Mouse (Mus musculus): ENCODE data around the gene Coq8a. TPM values are rescaled to one million over a fixed set of nuclear protein-coding genes. Genes with fewer than 3 reads are reported as not detected.

Coq8a gene
- total RNA-seq, 4 experiments from 2014 or later, result 59.6 to 79.0 (median 61.8) TPM

DNA sequence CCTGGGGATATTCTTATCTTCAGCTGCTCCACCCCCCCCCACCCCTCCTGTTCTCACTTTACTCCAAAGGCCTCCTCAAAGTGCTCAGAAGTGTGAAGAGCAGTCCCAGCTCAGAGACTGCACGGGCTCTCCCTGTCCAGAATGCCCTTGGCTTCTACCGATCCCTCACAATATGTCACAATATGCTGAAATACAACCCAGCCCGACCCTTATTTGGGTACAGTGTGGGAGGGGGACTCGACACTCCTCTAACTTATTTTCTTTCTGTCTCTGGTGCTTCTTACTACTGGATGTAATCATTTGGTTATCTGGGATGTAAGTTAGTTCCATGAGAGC, 281 bp upstream of the Coq8a start:
- DNase-seq (ENCODE audit: low spot score in 2 of 2), result no peak

DNA sequence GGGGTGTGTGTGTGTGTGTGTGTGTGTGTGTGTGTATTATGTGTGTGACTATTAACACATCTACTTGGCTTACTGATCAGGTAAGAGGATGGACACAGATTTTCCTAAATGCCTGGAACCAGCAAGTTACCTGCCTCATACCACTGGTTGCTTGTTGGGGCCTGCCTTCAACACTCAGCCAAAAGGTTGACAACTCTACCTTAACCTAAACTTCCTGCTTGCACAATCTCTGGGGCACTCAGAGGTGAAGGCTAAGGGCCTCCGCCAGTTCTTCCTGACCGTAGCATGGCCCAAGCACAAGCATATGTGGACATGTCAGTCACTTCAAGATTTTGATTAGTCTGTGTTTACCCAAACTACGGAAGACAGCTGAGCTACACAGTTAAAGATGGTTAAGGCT, 1.4 kb downstream of the Coq8a start:
- DNase-seq (ENCODE audit: low spot score in 2 of 2), result no peak

DNA sequence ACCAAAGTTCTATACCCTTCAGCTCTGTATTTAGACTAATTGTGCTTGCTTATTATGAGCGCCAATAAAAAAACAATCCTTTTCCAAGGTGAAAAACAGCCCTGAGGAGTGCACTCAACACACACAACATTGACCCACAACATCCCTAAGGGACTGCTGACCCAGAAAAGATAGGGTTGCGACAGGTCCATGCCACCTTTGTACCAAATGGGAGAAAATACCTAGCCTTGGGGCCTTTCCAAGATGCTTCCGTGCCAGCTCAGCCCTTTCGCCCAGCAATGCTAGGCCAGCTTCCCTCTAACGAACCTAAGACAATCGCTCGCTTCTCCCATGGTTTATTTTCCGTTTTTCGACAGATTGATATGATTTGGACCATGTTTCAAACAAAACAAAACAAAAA, 2.9 kb downstream of the Coq8a start:
- no peak for DNase-seq (ENCODE audit: low spot score in 2 of 2)

DNA sequence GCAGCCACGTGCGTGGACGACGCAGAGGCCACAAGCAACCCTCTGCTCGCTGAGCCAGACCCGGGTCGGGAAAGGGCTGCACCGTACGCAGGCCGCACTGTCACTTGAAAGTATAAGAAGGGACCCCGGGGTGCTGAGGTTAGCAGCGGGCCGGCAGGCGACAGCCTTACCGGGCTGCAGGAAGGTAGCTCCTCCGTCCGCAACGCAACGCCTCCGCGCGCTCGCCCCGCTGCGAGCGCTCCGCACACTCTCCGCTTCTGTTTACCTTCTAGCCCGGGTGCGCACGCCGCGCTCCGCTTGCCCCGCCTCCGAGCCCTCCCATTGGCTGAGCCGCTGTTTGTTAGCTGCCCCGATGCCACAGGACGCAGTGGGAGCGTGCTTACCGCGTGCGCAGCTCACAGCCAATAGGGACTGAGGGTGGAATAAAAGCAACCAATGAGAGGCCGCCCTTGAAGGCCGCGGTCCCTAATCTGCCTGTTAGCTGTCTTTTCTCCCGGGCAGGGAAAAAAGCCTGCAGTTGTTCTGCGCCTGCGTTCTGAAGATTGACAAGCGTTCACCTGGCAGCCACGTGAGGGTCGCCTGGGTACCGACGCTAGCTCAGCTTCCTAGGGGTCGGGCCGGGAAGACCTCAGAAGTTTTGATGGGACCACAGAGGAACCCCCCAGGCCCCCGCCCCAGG, 3.6 kb downstream of the Coq8a start:
- peak; percentile 95 to 99 for DNase-seq (ENCODE audit: low spot score in 2 of 2)

DNA sequence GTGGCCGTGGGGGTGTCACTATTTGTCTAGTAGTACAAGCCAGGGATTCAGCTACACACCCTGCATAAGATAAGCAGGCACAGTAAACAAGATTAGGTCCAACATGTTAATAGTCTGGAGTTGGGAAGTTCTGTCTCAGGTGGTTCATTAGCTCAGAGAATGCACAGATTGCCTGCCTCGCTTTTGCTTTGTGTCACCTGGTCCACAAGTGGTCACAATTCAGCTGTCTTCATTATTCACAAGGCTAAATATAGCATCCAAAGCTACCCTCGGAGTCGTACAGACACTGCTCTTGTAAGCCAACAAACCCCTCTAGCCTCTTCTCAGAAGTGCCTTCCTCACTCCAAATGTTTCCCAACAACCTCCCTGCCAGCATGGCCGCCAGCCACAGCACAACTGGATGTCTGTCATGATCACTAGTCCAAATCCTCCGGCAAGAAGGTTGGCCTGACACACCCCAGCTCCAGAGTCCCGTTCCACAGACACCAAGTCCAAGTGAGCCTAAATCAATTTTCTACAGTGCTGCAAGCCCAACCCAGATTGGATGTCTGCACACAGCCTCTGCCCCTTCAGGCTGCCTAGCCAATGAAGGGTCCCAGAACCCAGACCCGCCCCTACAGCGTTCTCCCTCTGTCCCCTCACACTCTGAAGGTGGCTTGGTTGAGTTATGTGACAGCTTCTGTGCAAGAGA, 4.5 kb downstream of the Coq8a start:
- DNase-seq (ENCODE audit: low spot score in 2 of 2), result no peak

DNA sequence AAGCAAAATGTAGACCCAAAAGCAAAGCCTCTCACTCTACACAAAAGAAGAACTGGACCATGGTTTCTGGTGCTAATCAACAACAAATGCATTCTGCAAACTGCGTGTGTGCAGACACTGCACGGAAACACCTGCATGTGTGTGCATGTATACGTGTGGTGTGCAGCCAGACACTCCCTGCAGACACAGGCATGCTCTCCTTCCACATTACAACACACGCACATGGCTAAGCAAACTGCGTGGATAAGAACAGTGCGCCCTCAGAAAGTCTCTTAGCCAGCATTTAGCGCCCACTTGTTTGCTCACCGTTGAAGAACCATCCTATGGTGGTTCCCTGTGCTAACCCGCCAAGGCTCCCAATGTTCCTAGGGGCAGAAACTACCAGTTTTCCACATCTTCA, 5.4 kb downstream of the Coq8a start:
- DNase-seq (ENCODE audit: low spot score in 2 of 2), result no peak

DNA sequence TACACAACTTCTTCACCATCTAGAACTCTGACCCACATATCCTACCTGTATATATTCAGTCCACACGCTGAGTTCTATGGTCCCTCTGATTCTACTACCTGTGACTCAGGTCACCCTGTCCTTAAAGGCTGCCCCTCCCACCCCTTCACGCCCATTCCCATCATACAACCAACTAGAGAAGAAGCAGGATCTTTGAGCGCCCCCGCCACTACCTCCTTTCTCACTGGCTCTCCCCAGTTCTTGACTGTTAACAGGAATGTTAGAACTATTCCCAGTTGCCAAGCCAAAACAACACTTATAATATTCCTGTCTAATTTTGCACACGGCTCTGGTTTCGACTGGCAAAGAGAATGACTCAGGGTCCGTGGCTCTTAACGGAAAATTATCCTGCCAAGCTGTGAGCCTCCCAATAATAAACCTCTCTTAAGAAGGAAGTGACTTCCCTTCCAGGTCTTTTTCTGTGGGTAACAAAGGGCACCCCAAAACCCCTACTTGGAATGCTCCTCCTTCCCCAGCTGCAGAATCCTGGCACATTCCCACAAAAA, 5.9 kb downstream of the Coq8a start:
- DNase-seq (ENCODE audit: low spot score in 2 of 2), result no peak

DNA sequence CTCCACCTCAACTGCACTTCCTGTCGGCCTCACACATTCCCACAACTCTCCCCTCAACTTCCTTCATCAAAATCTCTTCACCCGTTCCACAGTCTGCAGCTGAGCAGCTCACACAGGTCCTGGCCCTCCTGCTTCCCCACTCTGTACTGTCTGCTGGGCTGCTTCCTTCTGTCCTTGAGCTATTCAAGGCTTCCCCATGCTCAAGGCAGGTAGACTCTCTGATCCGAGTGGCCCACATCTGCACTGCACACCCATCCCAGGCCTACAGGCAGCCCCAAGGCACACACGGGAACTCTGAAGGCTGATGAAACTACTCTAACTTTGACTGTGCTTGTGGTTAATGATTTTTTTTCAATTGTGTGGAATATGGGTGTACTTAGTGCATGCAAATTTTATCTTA, 6.5 kb downstream of the Coq8a start:
- no peak for DNase-seq (ENCODE audit: low spot score in 2 of 2)

DNA sequence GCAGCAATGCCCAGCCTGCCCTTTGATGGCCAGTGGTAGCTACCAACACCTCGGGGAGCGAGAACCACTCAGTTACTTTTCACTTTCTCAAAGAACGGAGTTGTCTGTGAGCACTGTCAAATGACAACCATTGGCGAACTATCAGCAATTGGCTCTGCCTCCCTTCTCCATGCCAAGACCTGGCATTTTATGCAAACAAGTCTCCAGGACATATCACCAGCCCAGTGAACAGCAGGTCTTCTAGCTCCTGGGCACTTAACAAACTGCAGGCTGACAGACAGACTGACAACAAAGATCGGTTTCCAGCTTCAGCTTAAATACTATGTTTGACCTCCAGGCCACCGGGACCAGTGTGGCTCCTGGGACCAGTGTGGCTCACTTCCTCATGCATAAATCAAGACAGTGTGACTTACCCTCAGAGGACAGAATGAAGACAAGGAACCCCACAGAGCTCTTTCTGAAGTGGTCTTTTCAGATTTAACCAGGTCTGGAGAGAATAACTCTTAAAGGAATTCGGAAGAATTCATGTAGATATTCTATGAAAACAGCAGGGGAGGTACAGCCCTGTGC, 7.7 kb downstream of the Coq8a start:
- DNase-seq (ENCODE audit: low spot score in 2 of 2), result no peak

DNA sequence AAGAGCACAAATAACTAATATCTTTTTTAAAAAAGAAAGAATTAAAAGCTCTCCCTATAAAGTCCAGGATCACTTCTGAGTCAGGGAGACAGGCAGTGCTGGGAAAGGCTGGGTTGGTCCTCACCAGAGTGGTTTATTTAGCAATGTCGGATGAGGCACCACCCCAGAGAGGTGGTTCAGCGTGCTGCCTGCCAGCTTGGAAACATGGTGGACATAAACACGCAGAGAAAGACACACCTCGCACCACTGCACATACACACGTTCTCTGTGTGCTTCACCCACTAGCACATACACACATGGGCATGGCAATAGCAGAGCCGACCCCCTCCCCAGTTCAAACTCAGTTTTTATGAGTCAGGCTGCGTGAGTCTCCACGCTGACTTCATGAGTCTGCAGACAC, 8.3 kb downstream of the Coq8a start:
- no peak for DNase-seq (ENCODE audit: low spot score in 2 of 2)

DNA sequence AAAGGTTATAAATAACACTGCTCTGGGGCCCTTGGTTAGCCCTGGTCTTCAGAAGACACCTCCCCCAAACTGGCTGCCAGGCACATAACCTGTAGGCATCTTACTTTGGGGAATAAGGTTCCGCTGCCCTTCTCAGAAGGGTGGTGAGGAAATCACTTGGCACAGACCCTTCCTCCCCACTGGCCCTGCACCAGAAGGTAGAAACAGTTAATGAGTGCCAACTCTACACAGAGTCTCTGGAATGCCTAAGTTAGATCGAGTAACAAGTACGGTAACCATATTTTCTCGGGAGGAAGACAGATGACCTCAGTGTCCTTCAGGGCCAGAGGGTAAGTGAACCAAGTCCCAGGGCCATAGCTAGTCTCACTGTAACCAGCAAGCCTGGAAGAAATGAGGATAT, 10.5 kb downstream of the Coq8a start:
- no peak for DNase-seq (ENCODE audit: low spot score in 2 of 2)

DNA sequence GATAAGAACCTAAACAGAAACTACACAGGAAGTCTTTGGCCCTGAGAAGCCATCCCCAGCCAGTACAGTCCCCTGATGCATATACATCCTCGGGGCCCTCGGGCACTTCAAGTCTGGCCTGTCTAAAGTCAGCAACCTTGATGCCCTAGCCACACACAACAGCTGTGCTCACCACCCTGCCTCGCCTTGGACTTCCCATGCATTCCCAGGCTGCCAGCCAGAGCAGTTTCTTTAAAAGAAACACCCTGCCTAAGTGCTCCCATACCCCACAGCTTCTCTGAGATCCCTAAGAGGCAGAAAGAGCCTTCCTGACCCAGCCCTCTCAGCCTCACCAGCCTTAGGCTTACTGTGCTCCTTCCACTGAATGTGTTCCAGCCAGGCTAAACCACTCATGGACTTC, 13.0 kb downstream of the Coq8a start:
- no peak for DNase-seq (ENCODE audit: low spot score in 2 of 2)

DNA sequence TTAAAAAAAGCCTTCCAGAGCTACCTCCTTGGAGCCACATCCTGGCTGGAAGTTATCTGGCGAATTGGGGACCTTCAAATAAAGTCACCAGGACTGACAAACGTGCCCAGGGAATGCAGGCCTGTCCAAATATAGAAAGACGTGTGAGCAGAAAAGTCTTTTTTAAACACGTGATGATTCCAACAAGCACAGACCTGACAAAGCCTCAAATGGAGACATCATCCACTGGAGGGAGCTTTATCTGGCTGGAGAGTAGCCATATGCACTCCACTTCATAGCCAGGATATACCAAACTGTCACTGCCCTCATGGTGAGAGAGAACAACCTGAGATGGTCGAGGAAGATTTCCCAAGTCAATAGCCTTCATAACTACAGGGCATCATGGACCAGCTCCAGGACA, 13.5 kb downstream of the Coq8a start:
- no peak for DNase-seq (ENCODE audit: low spot score in 2 of 2)

DNA sequence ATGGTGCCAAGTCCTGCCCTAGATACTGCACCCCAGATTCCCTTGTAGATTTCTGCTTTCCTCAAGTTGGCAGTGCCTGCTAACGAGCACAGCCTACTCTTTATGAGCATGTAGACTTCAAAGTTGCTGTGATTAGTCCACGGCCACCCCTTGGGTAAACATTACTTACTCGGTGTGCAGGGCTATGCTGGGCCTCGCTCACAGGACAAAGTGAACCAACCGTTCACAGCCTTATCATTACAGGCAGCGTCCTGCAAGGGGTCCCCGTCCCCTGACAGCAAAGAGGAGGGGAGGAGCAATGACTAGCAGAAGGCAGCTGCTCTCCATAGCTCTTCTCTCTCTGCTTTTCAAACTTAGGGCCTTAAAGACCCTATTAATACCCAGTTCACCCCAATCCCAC, 14.6 kb downstream of the Coq8a start:
- DNase-seq (ENCODE audit: low spot score in 2 of 2), result no peak

DNA sequence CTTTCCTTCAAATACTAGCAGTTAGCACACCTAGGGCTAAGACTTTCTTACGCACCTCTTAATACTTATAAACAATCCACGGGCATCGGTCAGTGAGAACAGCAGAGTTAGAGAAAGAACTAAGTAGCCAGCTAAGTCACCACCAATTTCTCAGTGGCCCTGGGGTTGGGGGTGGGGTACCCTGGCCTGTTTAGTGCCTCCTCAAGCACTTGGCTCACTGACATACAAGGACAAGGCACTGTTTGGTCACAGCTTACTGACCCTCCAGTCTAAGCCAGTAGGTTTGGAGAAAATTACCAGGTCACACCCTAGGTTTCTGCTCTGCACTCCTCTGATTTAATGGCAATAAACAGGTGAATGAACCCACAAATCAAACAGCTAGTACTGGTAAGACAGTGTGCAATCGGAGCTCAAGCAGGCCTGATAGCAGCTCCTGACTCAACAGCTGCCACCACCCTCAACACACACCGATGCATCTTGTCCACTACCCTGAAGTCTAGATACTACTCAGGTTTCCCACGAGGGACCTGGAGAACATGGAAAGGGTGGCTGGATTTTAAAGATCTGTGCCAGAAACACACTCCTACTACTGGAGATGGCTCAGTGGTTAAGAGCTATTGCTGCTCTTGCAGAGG, 15.8 kb downstream of the Coq8a start:
- DNase-seq (ENCODE audit: low spot score in 2 of 2), result no peak

DNA sequence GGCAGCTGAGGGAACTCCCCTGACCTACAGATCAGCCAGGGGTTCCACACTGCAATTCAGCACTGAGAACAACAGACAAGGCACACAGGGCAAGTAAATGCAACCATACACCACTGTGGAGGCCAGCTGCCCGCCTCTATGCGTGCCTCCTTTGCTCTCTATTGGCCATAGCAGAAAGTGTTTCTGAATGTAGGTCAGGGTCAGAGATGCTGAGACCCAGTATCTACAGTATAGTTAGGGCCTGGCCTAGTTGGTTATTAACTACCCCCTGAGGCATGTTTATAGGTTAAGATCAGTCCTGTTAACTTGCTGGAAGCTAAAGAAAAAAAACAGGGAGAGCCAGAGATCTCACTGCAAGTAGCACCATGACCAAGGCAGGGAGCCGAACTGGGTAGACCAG, 16.7 kb downstream of the Coq8a start:
- DNase-seq (ENCODE audit: low spot score in 2 of 2), result no peak

DNA sequence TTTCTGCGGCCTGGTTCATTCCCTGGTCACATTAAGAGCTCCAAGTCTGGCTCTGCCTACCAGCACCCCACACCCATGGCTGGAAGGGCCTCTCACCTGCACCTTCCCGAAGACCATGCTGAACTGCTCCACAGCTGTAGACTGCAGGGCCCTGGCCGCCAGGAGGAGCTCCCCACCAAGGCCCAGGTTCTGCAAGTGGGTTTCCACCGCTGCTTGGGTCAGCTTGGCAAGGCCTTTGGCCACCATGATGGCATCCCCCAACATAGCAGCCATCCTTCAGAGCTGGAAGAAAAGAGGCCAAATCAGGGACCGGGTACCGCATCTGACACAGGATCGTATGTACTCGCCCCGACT, 17.5 kb downstream of the Coq8a start:
- DNase-seq (ENCODE audit: low spot score in 2 of 2), result no peak

DNA sequence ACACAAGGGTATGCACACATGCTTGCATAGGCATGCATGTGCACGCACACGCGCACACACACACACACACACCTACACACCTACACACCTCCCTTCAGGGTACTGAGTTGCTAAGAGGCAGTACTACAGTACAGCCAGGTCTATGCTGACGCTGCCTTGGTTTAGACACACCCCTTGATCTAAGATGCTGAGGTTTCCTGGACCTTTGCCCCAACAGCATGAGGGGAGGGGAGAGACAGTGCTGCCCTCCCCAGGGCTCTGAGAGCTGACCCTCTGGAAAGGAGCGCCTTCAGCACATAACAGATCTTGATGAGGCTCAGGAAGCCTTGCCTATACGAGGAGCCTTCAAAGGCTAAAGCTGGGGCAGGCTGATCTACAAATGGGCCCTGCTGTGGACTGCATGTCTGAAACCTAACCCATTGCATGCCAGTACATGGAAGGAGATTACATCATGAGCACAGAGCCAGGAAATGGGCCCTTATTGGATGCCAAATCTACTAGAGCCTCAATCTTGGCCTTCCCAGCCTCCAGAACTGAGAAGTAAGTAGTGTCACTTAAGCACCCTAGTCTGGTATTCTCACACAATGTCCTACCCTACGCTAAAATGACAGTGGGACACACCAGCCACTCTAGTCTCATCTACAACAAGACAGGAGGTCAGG, 18.0 kb downstream of the Coq8a start:
- no peak for DNase-seq (ENCODE audit: low spot score in 2 of 2)

DNA sequence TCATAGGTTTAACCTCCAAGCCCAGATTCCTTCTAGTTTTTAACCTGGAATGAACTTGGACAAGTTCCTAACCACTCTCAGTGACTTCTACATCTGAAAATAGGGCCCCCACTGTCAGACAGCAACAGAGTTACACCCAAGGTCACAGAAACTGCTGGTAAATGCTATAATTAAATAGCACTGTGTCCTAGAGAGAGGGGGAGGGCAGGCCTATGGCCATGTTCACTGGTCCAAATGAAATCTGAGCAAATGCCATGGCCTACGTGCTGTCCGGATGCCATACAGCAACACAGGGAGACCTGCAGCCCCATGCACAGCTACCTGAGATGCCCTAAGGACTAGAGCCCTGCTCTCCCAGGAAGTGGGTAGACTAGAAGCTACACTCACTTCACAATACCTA, 19.6 kb downstream of the Coq8a start:
- DNase-seq (ENCODE audit: low spot score in 2 of 2), result no peak

DNA sequence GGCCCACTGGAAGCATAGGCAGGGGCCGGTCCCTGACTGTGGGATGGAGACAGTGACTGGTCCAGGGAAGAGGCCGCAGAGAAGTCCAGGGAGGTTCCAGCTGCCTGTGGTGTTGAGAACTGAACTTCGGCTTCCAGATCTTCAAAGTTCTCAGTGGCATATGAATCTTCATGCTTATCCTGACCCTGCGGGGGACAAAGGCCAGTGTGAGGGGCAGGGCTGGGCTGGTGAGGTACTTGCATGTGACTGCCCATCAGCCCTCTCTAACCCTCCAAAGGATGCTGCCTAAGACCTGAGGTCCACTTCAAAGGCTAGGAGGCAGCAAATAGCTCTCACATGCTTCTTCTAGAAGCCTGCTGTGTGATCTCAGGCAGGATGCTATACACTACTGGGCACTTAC, 20.3 kb downstream of the Coq8a start:
- no peak for DNase-seq (ENCODE audit: low spot score in 2 of 2)

DNA sequence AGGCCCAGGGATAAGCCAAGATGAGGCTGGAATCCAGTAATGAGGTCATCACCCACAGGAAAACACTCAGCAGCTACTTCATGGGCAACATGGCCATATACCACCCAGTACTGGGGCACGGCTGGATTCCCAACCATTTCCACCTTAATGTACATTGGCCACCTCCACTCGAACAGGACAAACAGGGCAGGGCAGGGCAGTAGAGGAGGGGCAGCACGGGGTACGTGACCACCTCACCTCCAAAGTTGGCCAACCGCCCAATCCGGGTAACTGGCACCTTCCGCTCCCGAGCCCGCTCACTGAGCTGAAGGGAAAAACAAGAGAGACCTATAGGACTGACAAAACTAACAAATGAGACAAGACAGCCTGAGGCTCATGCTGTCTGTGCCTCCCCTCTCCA, 21.1 kb downstream of the Coq8a start:
- no peak for DNase-seq (ENCODE audit: low spot score in 2 of 2)

DNA sequence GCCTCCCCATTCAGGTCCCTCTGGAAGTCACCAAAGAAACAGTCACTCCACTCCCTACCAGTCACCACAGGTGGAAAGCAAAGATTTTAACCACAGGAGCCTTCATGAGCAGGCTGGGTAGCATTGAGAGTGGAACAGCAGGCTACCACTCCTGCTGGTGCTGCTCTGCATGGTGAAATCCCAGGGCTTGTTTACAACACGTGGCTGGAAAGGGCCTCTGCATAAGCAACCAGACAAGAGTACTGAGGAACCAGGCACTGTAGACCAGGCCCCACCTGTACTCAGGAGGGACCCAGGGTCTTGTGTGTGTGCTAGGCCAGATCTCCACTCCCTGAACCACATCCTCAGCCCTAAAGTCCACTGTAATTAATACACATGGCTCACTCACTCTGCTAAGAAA, 22.6 kb downstream of the Coq8a start:
- no peak for DNase-seq (ENCODE audit: low spot score in 2 of 2)

Measured in left cerebral cortex, adult 8-10 months (tissue).